Mouse (Mus musculus) cerebellum, postnatal 10 days (tissue): ENCODE measurements at regions not wholly inside any gene's neighbourhood (a gene's known extent, or its start where the extent isn't known, plus 50 kb on each side); places are given as distances from the start of the nearest gene placed in this dataset.
A peak's percentile ranks its signal among the peaks of the same experiment; 100 is the strongest.

Source experiments
- DNase-seq, 2 experiments: peaks; one replicate each; pipeline ENCODE4 v3.0.0; 2021; ENCODE audit warnings: mixed read lengths in 2 of 2

DNA sequence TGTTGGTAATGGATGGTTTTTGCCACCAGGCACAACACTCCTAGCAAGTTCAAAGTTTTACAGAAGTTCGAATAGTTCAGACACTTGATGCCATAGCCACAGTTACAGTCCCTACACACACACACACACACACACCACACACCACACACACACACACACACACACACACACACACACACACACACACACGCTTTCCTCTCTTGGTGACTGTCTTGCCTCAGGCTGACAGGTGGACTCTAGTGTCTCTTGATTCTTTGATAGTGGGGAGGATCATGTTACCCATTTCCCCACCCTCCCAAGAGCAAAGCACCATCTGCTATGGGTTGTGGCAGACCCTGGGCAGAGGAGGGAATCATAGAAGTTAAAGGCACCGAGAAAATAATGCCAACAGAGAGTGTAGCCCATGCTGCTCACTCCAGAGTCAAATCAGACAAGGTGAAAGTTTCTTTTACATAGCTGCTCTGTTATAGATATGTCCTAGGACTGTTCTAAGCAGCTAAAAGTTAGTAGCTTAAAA lies 75.9 kb downstream of the Klhl25 start:
- DNase-seq: no peak

DNA sequence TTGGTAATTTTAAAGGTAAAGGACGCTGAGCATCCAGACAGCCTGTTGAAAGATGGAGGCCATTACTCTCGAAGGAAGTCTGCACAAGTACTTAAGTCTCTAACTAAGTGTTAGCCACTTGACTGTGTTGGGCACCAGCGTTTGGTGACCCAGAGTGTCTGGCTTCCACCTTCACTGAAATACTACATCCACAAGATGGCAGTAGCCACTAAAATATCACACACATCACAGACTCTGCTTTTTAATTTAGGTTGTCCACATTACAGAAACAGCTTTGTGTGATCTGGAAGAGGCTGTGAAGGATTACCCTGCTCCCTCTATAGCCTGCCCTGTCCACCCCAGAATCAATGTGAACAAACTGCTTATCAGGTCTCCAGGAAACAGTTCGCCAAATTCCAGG lies 79.4 kb downstream of the Klhl25 start:
- DNase-seq: peak; percentile 67 to 76

DNA sequence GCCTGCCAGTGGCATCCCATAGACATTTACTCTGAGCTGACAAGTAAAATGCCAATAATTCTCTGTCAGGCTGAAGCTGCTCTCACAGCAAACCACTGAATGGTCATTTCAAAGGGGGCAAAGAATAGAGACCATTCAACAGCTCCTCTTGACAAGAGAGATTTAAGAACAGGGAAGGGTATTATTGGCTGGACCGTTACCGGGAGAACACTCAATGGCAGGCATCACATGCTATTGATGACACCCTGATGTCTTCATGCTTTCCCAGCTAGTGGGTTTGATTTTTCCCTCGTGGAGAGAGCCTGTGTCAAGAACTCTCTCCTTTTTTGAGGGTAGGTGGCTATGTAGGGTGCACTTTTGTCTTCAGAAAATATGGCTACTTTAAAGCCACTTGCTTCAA lies 95.7 kb downstream of the Klhl25 start:
- DNase-seq: no peak

DNA sequence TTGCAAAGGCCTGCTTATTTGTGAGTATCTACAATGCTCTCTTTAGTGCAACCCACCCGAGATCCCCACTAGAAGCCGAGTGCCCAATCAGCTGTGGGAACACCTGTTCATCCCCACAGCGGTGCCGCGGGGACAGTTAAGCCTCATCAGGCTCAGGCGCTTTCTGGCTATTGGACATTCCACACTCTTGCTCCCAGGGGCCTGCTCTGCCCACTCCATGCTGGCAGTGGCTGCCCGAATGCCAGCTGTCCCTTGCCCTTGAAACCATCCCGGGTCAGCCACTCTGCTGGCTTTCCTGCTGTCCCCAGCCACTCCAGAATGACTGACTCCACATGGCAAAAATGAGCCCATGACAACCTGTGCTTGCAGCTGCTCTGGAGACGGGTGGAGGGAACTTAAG lies 107.6 kb downstream of the Klhl25 start:
- DNase-seq: peak; percentile 65 to 79

DNA sequence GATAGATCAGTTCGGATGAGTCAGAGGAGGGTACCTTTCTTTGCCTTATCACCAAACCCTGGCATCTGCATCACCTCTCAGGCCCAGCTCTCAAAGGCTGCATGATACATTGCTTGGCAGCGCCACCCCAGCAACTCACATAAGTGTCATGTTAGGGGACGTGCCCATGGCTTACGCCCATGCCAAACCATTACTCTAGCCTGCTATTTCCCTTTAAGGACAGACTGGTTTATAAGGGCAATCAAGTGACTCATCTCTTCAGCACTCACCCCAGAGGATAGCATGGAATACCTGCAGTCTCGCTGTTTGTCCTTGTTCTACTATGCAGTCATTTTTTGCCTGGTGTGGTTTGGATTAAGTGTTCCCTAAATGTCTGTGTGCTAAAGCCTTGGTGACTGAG lies 109.3 kb downstream of the Klhl25 start:
- DNase-seq: peak; percentile 21

DNA sequence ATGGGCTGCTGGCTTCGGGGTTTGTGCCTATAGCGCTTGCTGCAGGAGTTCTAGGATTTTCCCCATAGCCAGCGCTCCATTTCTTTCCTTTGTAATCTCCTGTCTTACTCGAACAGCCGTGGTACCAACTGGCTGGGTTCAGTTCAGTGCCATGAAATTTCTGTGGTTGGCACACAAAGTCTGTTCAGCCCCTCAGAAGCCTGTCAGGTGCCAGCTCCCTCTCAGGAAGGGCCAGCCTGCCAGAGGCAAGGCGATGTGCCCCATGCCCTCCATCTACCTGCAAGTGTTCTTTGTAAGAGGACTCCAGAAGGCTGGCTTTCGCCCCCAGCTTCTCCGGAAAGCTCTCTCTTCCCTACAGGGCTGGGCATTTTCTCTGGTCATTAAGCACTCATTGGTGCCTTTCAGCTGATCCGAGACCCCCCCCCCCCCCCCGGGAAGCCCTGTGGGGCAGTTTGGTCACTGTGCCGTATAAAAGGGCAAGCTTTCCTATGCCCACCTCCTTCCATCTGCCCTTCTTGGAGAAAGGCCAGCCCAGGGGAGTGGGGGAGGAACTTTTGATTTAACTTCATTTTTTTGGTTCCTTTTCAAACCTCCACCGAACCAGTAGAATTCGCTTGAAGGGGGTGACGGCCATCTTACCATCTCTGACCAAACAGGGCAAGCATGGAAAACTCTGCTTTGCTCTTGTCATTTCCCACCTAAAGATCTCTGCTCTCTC lies 112.0 kb downstream of the Klhl25 start:
- peak; percentile 87 to 92 for DNase-seq

DNA sequence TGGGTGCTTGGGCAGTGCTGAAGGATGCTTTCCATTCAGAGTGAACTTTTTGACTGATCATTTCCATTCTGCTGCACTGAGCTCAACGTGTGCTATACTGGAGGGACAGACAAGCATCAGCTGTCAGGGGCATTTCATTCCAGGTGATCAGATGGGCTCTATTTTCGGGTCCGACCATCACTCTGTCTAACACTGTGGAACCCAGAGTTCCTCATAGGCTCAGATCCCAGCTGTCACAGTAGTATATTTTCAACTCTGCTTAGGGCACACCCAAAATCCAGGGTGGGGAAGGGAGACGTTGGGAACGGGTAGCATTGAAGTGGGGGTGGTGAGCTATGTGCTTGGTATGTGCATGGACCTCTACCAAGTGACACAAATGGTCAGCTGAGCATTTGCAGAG lies 120.1 kb downstream of the Klhl25 start:
- no peak for DNase-seq

DNA sequence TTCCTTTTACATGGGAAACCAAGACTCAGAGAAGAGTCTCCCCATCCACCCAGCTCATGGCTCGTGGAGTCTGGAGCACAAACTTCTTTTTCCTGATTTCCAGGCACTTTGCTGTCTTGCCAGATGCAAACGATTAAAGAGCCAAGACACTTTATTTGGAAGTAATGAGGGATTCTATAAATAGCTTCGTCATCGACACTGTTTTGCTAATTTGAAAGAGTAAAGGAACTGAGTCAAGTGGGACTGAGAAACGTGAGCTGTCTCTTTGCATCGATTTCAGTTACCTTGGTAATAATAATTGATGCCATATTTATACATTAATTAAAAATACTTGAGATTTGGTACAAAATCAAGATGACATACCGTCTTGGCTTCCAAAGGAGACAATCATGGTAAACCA lies 122.8 kb downstream of the Klhl25 start:
- DNase-seq: no peak

DNA sequence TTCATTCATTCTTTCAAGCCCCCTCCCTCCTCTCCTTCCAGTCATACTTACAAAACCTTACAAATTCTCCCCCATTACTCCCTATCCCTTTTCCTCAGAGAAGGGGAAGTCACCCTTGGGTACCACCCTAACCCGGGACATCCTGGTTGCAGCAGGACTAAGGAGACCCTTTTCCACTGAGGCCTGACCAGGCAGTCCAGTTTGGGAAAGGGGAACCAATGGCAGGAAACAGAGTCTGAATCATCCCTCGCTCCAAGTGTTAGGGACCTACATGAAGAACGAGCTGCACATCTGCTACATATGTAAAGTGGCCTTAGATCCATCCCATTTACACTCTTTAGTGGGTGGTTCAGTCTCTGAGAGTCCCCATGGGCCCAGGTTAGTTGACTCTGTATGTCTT lies 123.6 kb downstream of the Klhl25 start:
- DNase-seq: no peak

DNA sequence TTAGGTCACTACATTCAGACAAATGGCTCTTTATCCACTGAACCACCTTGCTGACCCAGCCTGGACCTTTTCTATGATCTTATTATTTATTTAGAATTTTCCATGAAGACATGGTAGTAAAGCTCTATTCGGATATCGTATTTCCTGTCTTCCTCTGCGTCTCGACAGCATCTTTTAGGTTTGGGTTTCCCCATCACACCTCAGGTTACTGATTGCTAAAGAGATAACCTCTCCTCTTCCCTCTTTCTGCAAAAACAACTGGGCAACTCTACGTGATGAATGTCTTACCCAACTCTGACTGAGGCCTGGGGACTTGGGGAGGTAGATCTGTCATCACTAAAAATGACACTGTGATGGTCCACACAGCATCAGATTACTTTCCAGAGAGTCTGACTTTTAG lies 133.4 kb downstream of the Klhl25 start:
- DNase-seq: no peak

DNA sequence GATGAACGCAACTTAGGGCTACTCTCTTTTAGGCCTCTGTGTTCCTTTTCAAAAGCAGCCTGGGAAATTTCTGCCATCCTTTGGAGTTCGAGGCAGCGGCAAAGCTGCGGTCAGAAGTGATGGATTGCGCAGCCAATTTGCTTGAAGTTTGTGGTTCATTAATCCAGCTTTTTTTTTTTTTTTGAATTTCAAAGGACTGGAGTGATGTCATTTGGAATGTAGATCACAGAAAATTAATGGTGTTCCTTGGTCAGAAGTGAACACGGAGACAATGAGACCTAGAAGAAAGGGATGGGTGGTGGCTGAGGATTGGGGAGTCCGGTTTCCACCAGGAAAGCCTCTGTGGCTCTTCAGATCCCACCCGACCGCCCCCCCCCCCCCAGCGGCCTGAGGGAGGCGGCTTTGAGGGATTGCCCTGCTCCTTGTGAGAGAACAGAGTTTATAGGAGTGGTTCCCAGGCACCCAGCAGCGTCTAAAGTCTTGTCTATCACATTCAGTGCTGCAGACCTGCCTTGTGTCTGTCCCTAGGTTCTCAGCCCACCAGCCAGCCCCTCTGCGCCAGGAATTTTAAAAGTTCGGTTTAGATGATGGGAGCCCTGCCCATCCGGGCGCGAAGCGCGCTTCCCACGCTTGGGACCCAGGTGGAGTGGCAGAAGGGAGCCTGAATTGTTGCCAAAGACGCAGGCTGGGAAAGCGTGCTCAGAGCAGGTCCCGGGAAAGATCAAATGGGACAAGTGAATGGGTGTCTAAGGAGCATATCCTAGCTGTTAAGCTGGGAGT lies 135.1 kb downstream of the Klhl25 start:
- DNase-seq: peak; percentile 81 to 85

DNA sequence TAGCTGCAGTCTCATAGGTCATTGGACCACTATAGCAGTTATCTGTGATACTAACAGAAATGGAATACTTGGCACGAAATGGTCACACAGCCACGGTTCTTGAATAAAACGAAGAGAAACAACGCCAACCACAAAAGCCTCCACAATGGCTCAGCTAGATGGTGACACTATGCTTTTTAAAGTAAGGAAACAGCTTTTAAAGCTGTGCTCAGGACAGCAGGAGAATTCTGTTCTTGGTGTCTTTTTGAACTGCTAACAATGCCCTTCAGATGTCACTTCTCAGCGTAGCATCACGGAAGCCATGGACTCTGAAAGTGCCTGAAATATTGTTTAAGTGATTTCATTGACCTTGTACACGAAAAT lies 135.7 kb downstream of the Klhl25 start:
- no peak for DNase-seq

DNA sequence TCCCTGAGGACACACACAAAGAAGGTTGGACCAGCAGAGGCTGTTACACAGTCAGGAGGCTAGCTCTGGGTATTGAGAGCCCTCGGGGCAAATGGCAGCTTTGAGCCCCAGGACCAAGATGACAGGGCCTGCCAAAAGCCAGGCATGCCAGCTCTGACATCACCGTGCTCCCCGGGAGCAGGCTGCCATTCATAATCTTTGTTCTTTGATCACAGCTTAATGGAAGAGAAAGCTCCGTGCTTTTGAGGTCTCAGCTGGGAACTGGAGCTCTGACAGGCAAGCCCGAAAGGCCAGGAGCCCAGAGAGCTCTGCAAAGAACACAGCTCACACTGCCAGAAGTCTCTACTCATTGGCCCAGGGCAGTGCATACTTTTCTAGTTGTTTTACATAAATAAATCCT lies 150.7 kb downstream of the Klhl25 start:
- peak; percentile 72 to 84 for DNase-seq

DNA sequence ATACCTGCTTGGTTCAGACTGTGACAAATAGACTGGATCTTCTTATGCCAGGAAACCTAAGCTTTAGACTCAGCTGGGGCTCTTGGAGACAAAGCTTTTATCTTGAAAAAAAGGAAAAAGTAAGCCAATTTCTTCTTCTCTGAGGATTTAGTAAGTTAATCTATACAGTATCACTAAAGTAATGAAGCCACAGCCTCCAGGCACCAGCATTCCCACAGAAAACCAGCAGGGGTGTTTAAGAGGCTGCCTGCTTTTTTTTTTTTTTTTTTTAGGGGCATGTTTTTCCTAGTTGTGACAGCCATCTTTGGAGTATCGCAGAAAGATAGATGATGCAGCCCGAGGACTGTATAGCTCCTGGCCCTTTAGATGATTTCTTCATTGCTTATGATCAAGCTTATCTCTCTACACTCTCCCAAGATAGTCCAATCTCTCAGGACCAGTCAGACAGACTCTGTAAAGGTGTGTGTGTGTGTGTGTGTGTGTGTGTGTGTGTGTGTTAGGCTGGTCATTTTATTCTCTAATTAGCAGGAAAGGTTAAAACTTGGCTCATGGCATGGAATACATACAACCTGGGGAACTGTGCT lies 151.3 kb downstream of the Klhl25 start:
- DNase-seq: no peak

DNA sequence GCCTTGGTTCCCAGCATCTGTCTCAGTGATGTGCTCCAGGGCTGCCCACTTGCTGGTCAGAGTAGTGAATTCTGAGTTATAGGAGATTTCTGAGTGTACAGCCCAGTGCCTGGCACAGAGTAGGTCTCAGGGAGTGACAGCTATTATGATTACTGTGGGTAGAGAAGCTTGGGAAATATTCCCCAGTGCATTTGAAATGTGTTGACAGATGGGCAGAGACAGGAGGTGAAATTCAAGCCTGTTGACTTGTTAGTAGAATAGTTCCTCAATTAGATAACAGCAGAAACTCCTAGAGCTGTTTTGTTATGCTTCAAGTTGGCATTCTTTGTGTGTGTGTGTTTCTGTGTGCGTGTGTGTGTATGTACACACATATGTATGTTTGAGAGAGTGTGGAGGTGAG lies 152.9 kb downstream of the Klhl25 start:
- DNase-seq: no peak

DNA sequence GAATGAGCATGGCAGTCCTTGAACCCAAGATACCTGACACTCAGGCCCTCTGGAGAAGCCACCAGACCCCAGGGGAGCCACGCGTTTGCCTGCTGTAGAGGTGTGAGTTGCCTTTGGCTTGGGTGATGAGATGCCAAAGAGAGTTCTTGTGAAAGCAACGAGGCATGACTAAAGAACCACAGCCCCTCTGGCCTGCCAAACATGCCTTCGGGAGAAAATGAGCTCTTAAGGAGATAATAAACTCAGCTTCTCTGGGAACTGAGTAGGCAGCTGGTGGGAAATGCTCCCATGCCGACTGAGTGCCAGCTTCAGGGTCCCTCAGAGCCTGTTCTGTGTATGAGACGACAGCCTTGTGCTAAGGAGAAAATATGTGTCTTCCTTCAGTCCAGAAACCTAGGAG lies 160.1 kb downstream of the Klhl25 start:
- peak; percentile 36 to 54 for DNase-seq

DNA sequence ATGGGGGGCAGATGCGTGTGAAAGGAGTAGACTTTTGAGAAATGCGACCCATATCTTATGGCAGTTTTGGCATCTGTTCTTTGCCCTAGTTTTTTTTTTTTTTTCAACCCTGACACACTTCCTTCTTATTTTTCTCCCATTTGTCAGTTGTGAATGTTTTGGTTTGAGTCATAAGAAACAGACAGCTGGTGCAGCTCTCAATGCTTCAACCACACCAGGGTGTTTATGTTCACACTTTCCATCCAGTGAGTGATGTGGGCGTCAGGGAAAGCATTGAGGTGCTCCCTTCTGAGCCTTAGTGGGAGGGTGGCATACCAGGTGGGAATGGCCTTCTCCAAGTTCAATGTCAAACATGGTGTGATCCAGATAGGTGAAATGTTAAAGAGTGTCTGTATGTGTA lies 181.9 kb upstream of the Agbl1 start:
- DNase-seq: no peak

DNA sequence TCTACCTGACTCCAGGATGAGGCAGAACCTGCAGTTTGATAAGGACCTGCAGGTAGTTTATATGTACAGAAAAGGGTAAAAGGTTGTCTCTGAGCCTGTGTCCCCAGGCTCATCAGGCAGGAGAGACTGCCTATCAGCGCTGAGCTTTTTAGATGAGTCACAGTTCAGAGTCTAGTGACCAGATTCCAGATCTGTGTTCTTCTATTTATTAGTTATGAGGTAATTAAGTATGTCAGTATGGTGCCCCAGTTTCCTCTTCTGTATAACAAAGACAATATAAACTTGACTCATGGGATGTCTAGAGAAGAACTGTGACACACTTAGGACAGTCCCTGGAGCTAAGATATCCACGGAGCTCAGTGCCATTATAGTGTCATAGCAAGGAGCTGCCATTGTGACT lies 180.3 kb upstream of the Agbl1 start:
- DNase-seq: no peak

DNA sequence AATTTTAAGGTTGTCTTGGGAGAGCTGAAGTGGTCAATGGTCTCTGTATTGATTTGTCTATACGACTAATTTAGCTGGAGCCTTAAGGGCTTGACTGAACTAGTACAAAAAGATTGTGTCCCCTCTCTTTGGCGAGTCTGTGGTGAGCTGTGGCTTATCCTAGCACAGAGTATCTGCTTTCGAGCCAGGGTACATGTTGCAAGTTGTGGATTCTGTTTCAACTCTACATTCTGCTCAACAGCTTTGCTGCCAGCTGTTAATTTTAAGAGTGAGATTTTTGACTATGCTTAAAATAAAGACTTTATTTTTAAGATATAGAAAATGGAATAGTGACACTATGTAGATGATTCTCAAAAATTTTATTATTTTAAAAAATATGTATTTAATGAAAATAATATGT lies 175.8 kb upstream of the Agbl1 start:
- no peak for DNase-seq

DNA sequence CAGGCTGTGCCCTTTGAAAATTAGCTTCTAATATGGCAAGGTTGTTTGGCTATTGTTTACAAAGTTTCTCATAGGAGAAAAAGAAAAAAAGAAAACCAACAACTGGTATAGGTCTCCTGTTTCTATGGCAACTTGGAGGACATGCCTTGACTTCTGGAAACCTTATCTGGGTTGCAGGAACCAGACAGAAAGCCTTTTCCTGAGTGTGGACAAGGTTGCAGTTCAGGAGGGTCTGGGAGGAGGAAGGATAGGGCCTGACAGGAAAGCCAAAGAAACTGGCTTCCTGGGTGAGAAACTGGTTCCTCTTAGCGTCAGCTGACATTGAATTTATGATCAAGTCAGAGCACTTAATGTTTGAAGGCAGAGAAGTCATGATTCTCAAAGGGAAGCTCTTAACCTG lies 130.5 kb upstream of the Agbl1 start:
- no peak for DNase-seq

DNA sequence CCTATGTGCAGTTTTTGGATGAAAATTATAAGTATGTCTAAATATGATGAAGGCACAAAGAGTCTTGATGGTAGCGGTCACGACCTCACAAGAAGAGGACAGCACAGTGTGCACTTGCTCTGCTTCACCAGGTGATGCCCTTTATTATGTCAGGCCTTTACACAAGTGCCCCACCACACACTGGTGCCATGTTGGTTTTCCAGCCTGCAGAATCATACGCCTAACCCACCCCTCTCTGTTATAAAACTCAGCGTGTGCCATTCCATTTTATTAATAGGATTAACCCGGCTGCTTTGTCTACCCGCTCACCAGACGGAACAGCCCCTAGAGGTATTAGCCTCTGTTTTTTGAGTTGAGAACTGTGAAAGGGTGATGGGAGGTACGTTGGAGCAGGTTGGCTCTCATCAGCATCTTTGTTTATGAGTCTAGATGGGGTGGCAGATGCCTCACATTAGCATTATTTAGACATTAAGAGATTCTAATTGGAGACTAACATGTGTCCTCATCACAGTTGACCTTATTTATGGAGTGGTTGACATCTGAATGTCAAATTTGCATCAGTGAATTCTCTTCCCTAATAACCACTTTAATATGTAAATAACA lies 108.3 kb upstream of the Agbl1 start:
- no peak for DNase-seq

DNA sequence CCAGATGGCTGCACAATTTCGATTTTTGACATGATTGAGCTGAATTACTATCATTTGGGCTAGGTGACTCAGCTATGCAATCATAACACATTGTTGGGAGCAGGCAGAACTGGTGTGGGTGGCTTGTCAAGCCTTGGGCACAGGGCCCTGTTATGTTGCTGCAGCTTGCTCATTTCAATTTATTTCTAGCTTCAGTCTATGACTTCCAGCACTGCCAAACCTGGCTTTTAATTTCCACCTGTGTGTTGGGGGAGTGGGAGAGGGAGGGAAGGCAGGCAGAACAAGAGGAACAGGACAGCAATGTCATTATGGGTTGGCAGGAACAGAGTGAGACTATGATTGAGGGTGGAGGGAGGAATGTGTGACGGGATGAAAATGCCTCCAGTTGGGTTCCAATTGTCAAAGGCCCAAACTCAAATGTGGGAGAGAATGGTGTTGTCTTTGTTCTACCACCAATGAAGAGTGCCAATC lies 102.0 kb upstream of the Agbl1 start:
- DNase-seq: peak; percentile 11 to 12

DNA sequence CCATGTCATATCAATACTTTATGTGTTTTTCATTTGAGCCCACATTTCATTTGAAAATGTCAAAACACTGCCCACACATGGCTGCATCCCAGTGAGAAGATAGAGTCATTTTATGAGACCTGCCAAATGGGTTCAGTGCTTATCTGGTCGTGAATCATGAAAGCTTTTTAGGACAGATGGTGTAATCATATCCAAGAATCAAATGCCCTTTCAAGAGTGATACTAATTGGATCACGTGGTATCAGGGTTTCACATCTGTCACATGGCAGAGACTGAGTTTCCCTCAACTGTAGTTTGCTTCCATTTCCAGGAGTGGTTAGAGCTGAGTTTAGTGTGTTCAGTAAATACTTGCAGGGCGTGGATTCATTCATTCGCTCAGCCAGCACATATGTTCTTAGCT lies 87.2 kb upstream of the Agbl1 start:
- DNase-seq: peak; percentile 5 to 13

DNA sequence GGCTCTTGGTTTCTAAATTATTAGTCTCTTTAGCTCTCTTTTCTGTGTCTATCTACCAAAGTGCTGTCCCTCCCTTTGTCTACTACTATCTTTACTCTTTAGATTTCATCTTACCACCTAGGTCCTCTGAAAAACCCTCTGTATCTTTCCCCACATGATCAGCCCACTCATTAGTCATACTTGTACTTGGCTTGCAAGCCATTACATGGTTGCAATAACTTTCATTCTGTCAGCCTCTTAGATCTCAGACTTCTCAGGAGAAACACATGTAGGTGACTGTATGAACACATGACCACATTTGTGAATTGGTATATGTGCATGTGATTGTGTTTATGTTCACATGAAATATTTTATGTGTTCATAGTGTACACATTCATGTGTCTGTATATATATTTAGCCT lies 83.3 kb upstream of the Agbl1 start:
- no peak for DNase-seq
